Mouse (Mus musculus): ENCODE measurements around the gene Mgat3. TPM values are rescaled to one million over a fixed set of nuclear protein-coding genes. Genes with fewer than 3 reads are reported as not detected.

Mgat3 gene
- total and polyA plus RNA-seq, 3 experiments: not detected

DNA sequence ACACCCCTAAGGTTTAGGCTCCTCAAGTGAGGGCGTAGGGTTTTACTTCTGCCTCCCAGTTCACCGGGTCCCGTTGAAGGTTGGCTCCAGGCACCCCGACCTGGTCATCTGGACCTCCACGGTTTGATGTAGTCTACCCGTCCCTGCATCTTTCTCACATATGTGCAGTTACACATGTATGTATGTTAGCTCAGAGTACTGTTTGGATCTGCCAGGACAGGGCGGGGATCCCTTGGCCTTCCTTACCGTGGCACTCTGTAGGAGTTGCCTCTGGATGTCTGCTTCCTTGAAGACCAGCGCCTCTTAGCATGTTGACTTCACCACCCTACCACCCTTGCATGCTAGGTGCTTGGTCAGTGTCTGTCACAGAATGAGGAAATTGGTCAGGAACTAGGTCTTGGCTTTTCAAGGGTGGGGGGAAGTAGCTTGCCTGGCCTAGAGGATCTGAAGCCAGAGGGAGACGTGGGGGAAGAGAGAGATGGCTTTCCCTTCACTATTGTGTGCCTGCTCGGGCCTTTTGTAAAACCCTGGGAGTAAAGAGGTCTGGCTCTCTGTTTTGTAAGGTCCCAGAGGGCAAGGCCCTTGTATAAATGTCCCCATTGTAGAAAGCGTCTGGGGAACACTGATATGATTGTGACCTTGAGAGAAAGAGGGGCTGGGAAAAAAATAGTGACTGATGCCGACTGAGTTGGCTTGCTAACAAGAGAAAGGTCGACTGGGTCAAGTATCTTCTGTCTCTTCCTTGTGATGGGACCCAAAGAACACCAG is 39.7 kb upstream of the Mgat3 start (continued):
- no peak for TF ChIP-seq GATA1 (IDR thresholded peaks at IDR 0.05; ENCODE audit: low read depth, low read length)
- no peak for TF ChIP-seq CHD2 (IDR thresholded peaks at IDR 0.05; ENCODE audit: low read length)
- TF ChIP-seq RAD21 (IDR thresholded peaks at IDR 0.05; ENCODE audit: low read depth, low read length): no peak
- no peak for TF ChIP-seq POLR2AphosphoS5 (IDR thresholded peaks at IDR 0.05; ENCODE audit: borderline replicate concordance, low read depth, low read length)
- TF ChIP-seq NELFE (IDR thresholded peaks at IDR 0.05; ENCODE audit: low read depth, low read length): no peak
- TF ChIP-seq MAFK (IDR thresholded peaks at IDR 0.05; ENCODE audit: borderline replicate concordance, low read depth, low read length): no peak
- no peak for TF ChIP-seq RCOR1 (IDR thresholded peaks at IDR 0.05; ENCODE audit: low read depth, low read length)
- TF ChIP-seq TAL1 (IDR thresholded peaks at IDR 0.05; ENCODE audit: low read length): 0 out of 2 replicates have a peak, but pooled peaks have one; percentile 4
- TF ChIP-seq TCF12 (IDR thresholded peaks at IDR 0.05; ENCODE audit: low read depth, low read length): no peak
- TF ChIP-seq MAX (IDR thresholded peaks at IDR 0.05; ENCODE audit: low read length): no peak
- TF ChIP-seq ETS1 (IDR thresholded peaks at IDR 0.05; ENCODE audit: low read depth, low read length): no peak
- peak; percentile 30; the same call in 1 of the 2 replicates for TF ChIP-seq HCFC1 (IDR thresholded peaks at IDR 0.05; ENCODE audit: low read depth, low read length)
- no peak for TF ChIP-seq SIN3A (IDR thresholded peaks at IDR 0.05; ENCODE audit: low read length)
- no peak for TF ChIP-seq ZNF384 (IDR thresholded peaks at IDR 0.05; ENCODE audit: low read depth, low read length)

DNA sequence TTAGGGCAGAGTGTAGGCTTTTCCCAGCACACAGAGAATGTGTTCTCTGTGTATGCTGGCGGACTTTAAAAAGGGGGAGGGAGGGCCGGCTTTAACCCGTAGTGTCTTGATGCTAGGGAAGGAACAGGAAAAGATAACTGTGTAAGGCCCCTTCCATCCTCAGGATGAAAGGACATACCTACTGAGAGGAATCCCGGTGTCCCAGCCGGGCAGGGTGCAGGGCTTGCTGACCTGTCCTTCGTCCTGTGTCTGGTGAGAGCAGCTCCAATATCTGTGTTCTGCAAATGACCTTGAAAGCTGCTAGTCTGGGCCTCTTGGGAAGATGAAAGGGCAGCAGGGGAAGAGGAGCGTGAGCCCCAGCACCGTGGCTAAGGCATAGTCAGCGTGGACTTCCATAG is 39.1 kb upstream of the Mgat3 start:
- Histone ChIP-seq H3K4me1 (ENCODE audit: control insufficient read depth in 1 of 2, insufficient read depth in 2 of 2, low read length in 2 of 2) (peaks cover 20 to 39% of the 10 kb centered on the region in 2 experiments), H3K27ac (ENCODE audit: control insufficient read depth, low read depth, low read length) (peak overlapping the region; percentile 95), H3K4me3 (ENCODE audit: control insufficient read depth in 1 of 2, insufficient read depth in 1 of 2, low read depth in 2 of 2, low read length in 2 of 2) (peak overlapping the region; percentile 69 to 76), H3K79me2 (ENCODE audit: control insufficient read depth, insufficient read depth, low read length, poor library complexity) (peaks cover 50% of the 10 kb centered on the region), H3K36me3 (ENCODE audit: control insufficient read depth in 1 of 2, insufficient read depth in 2 of 2, low read length in 2 of 2) (peaks cover 0 to 38% of the 10 kb centered on the region in 2 experiments; a peak in 2 of 4 replicates), H3K27me3 (ENCODE audit: control insufficient read depth in 1 of 2, insufficient read depth in 2 of 2, low read length in 2 of 2) (no peaks in the 10 kb centered on the region), H3K9ac (ENCODE audit: control insufficient read depth, low read depth, low read length, poor library complexity, severe bottlenecking) (peak overlapping the region; percentile 99), H3K9me3 (replicated peaks; ENCODE audit: insufficient read depth, low read length) (no peaks in the 10 kb centered on the region)
- DNase-seq (ENCODE audit: low read depth, low spot score): no peak
- no peak for TF ChIP-seq ELF1 (IDR thresholded peaks at IDR 0.05; ENCODE audit: low read depth, low read length)
- no peak for TF ChIP-seq HCFC1 (IDR thresholded peaks at IDR 0.05; ENCODE audit: low read depth, low read length)
- TF ChIP-seq GABPA (IDR thresholded peaks at IDR 0.05; ENCODE audit: low read depth, low read length): no peak
- no peak; a peak in 1 of 4 replicates for TF ChIP-seq EP300 (IDR thresholded peaks at IDR 0.05; ENCODE audit: low read depth in 1 of 2, low read length in 2 of 2)
- no peak for TF ChIP-seq TCF12 (IDR thresholded peaks at IDR 0.05; ENCODE audit: low read depth, low read length)
- TF ChIP-seq ZC3H11A (IDR thresholded peaks at IDR 0.05; ENCODE audit: low read depth, low read length): no peak
- no peak for TF ChIP-seq JUND (IDR thresholded peaks at IDR 0.05; ENCODE audit: low read depth, low read length)
- TF ChIP-seq RCOR1 (IDR thresholded peaks at IDR 0.05; ENCODE audit: low read depth, low read length): no peak
- no peak for TF ChIP-seq SIN3A (IDR thresholded peaks at IDR 0.05; ENCODE audit: low read length)
- no peak for TF ChIP-seq ZNF384 (IDR thresholded peaks at IDR 0.05; ENCODE audit: low read depth, low read length)
- no peak for TF ChIP-seq MXI1 (IDR thresholded peaks at IDR 0.05; ENCODE audit: low read depth, low read length)
- TF ChIP-seq POLR2AphosphoS2 (IDR thresholded peaks at IDR 0.05; ENCODE audit: low read length): no peak
- TF ChIP-seq E2F4 (IDR thresholded peaks at IDR 0.05; ENCODE audit: borderline replicate concordance, low read depth, low read length): no peak
- no peak for TF ChIP-seq ZMIZ1 (IDR thresholded peaks at IDR 0.05; ENCODE audit: low read depth, low read length)
- no peak for TF ChIP-seq MAZ (IDR thresholded peaks at IDR 0.05; ENCODE audit: low read depth, low read length)
- no peak for TF ChIP-seq RAD21 (IDR thresholded peaks at IDR 0.05; ENCODE audit: low read depth, low read length)
- no peak for TF ChIP-seq ETS1 (IDR thresholded peaks at IDR 0.05; ENCODE audit: low read depth, low read length)
- TF ChIP-seq KAT2A (conservative IDR thresholded peaks at IDR 0.05; ENCODE audit: low read depth, low read length): no peak
